Mouse (Mus musculus): Measurements from ENCODE around the gene Epha4. TPM values are rescaled to one million over a fixed set of nuclear protein-coding genes. Genes with fewer than 3 reads are reported as not detected.

Epha4 gene
- polyA plus RNA-seq, 1 experiment, result not detected

- no peak for TF ChIP-seq GATA1 (IDR thresholded peaks at IDR 0.05; ENCODE audit: low read length)
These were observed 13.4 kb downstream of the Epha4 start for GRCm38 (mm10) chr1:77501363-77501933.

GRCm38 (mm10) chr1:77497506-77497905, 17.4 kb downstream of the Epha4 start:
- no peak for TF ChIP-seq GATA1 (IDR thresholded peaks at IDR 0.05; ENCODE audit: low read length)

DNA sequence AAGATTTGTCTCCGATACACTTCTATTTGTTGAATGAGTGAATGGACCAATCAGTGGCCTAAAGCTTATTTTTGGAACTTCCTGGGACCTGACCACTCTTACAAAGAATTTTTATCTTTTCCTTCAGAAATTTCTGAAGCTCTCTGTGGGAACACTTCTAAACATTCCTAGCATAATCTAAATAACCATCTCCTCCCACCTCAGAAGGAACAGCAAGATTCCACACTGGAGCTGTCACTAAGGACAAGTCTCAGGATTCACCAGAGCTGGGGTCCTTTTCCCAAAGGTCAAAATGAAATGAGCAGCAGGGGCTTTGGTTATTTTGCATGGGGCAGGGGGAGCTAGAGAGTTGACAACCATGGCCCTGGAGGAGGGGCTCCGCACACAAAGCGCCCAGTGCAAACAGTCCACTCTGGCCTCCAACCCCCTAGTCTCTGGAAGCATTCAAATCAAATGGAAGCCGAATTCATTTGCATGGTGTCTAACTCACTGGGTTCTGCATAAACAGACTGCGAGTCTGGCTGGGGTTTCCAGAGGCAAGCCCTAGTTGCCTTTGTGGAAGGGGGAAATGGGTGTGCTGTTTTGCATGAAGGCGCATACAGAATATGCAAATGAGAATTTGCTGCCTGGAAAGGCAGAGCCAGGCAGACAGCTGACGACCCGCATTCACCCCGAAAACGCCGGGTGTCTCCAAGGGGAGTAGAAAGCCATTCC, 18.3 kb downstream of the Epha4 start:
- TF ChIP-seq GATA1 (IDR thresholded peaks at IDR 0.05; ENCODE audit: low read length), result no peak

GRCm38 (mm10) chr1:77495790-77496158, 19.1 kb downstream of the Epha4 start:
- TF ChIP-seq GATA1 (IDR thresholded peaks at IDR 0.05; ENCODE audit: low read length), result no peak

DNA sequence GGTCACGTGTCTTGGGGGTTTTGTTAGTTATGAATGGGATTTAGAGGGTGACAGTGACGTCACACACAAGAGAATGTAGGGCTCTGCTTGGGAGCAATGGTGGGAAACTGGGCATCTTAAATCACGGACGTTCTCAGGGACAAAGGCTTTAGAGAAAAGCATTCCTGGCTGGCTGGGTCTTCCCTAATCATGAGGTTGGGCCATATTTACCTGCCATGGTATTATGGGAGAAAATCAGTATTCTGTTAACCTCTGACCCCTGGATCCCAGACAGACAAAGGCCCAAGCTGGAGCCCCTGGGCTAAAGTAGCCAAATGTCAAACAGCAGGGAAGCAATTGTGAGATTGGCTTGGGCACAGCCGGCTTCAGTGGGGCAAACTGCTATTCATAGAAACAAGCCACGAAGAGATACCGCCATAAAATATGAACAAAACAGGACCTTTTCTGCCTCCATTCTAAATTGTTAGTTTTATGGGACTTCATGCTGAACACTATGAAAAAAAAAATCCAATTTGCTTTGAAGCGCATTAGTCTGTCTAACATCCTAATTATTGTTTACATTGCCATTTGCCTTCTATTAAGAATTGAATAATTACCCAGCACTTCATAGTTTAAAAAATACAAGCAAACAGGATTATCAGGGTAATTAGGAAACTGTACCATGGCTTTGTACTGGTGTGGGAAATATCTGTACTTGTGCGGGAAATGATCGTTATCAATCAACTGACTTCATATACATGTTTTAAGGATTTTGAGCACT, 19.7 kb downstream of the Epha4 start:
- no peak for TF ChIP-seq GATA1 (IDR thresholded peaks at IDR 0.05; ENCODE audit: low read length)

GRCm38 (mm10) chr1:77493841-77494635, 20.9 kb downstream of the Epha4 start:
- TF ChIP-seq GATA1 (IDR thresholded peaks at IDR 0.05; ENCODE audit: low read length), result no peak

GRCm38 (mm10) chr1:77490166-77490565, 24.7 kb downstream of the Epha4 start:
- no peak for TF ChIP-seq GATA1 (IDR thresholded peaks at IDR 0.05; ENCODE audit: low read length)

DNA sequence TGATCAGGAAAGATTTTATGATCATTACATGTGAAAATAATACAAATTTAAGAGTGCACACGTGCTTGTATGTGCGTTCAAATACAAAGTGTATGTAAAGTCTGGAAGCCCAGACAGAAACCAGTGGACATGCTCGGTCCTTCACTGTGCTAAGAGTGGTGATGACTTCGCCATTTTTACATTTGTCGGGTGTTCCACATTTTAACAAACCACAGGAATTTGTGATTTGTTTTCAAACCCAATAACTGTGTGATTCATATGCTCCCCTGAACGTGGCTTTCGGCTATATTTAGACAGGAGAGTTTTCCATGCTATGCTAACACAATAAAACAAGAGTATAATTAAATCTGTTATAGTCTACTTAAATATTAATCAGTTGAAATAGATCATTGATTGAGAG, 25.5 kb downstream of the Epha4 start:
- TF ChIP-seq GATA1 (IDR thresholded peaks at IDR 0.05; ENCODE audit: low read length), result no peak

GRCm38 (mm10) chr1:77487856-77488462, 26.9 kb downstream of the Epha4 start:
- no peak for TF ChIP-seq GATA1 (IDR thresholded peaks at IDR 0.05; ENCODE audit: low read length)

- TF ChIP-seq GATA1 (IDR thresholded peaks at IDR 0.05; ENCODE audit: low read length), result no peak
These were observed 29.9 kb downstream of the Epha4 start for GRCm38 (mm10) chr1:77484766-77485596.

- no peak for TF ChIP-seq GATA1 (IDR thresholded peaks at IDR 0.05; ENCODE audit: low read length)
These were observed 39.0 kb downstream of the Epha4 start for GRCm38 (mm10) chr1:77475808-77476413.

- TF ChIP-seq GATA1 (IDR thresholded peaks at IDR 0.05; ENCODE audit: low read length), result no peak
These were observed 41.2 kb downstream of the Epha4 start for GRCm38 (mm10) chr1:77473446-77474376.

DNA sequence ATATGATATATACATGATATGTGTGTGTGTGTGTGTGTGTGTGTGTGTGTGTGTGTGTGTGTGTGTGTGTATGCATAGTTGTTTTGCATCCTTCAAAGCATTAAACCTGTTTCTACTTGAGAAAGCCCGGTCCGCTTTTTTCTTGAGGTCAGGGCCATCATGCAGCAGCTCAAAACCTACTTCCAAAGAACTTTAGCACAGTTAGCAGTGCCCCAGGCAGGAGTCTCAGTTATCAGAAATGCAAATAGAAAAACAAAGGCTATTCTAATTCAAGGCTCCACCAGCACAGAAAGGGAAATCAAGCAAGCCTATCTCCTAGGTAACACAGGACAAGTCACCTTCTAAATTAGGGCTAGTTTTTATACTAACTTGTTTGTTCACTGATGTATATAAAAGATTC, 42.3 kb downstream of the Epha4 start:
- no peak for TF ChIP-seq GATA1 (IDR thresholded peaks at IDR 0.05; ENCODE audit: low read length)

Data from G1E-ER4 (cell line).